Mouse (Mus musculus): ENCODE data around the gene Gabarap.

GRCm38 (mm10) chr11:70000396-70000898 is 9.5 kb downstream of the Gabarap start, which contains the start of gene Dvl2:
- no peak for TF ChIP-seq GATA1 (IDR thresholded peaks at IDR 0.05; ENCODE audit: borderline replicate concordance, low read length)
- TF ChIP-seq FLI1 (IDR thresholded peaks at IDR 0.05; ENCODE audit: low read length), result no peak
